Mouse (Mus musculus) cerebellum, adult 8-10 months (tissue): Measurements from ENCODE around the gene Zbtb20.

ENCODE experiments used
- DNase-seq: peaks from one replicate; pipeline ENCODE4 v3.0.0; 2022

Gene Zbtb20

GRCm38 (mm10) chr16:43309968-43310431 is 434.3 kb downstream of the Zbtb20 start:
- no peak for DNase-seq

- no peak for DNase-seq
Observed at GRCm38 (mm10) chr16:43324009-43324408, 448.3 kb downstream of the Zbtb20 start.

- no peak for DNase-seq
Observed at GRCm38 (mm10) chr16:43328221-43328620, 452.5 kb downstream of the Zbtb20 start.

GRCm38 (mm10) chr16:43330206-43330605 is 454.5 kb downstream of the Zbtb20 start:
- no peak for DNase-seq

- DNase-seq, result no peak
Observed at GRCm38 (mm10) chr16:43331440-43331839, 455.8 kb downstream of the Zbtb20 start.

GRCm38 (mm10) chr16:43332734-43333133 is 457.1 kb downstream of the Zbtb20 start:
- no peak for DNase-seq

GRCm38 (mm10) chr16:43333265-43333664 is 457.6 kb downstream of the Zbtb20 start:
- no peak for DNase-seq

GRCm38 (mm10) chr16:43334411-43335150 is 458.9 kb downstream of the Zbtb20 start:
- peak; percentile 33 for DNase-seq

- no peak for DNase-seq
Observed at GRCm38 (mm10) chr16:43335151-43335823, 459.6 kb downstream of the Zbtb20 start.

- no peak for DNase-seq
Observed at GRCm38 (mm10) chr16:43335824-43336215, 460.1 kb downstream of the Zbtb20 start.

- DNase-seq, result no peak
Observed at GRCm38 (mm10) chr16:43340712-43341111, 465.0 kb downstream of the Zbtb20 start.

GRCm38 (mm10) chr16:43341916-43342455 is 466.3 kb downstream of the Zbtb20 start:
- no peak for DNase-seq

GRCm38 (mm10) chr16:43346094-43346493 is 470.4 kb downstream of the Zbtb20 start:
- no peak for DNase-seq

- no peak for DNase-seq
Observed at GRCm38 (mm10) chr16:43355776-43356645, 480.3 kb downstream of the Zbtb20 start.

- DNase-seq, result peak; percentile 52
Observed at GRCm38 (mm10) chr16:43359546-43359945, 483.9 kb downstream of the Zbtb20 start.

GRCm38 (mm10) chr16:43360112-43360511 is 484.4 kb downstream of the Zbtb20 start:
- DNase-seq, result no peak

GRCm38 (mm10) chr16:43360838-43361480 is 485.3 kb downstream of the Zbtb20 start:
- DNase-seq, result no peak

- no peak for DNase-seq
Observed at GRCm38 (mm10) chr16:43362651-43363300, 487.1 kb downstream of the Zbtb20 start.

- no peak for DNase-seq
Observed at GRCm38 (mm10) chr16:43363316-43363715, 487.6 kb downstream of the Zbtb20 start.

- DNase-seq, result no peak
Observed at GRCm38 (mm10) chr16:43363751-43364515, 488.3 kb downstream of the Zbtb20 start.

- no peak for DNase-seq
Observed at GRCm38 (mm10) chr16:43364516-43364910, 488.8 kb downstream of the Zbtb20 start.
